Mouse (Mus musculus): ENCODE results near the gene Phkg2. TPM values are rescaled to one million over a fixed set of nuclear protein-coding genes. Genes with fewer than 3 reads are reported as not detected.
"Not testable (repeated sequence)": the region's sequence is repeated elsewhere in the genome, so short reads cannot be mapped to it uniquely, and the experiment has no call there.

The Phkg2 gene
- polyA plus RNA-seq, 1 experiment from 2014 or later: 54.0 TPM

- not testable (repeated sequence) for H3K4me2 ChIP-seq (replicated peaks; ENCODE audit: low read depth, low read length); H3K27ac ChIP-seq (ENCODE audit: low read depth, low read length); H3K9me3 ChIP-seq (ENCODE audit: control insufficient read depth, low read length); H3K4me1 ChIP-seq (replicated peaks; ENCODE audit: control insufficient read depth, insufficient read depth, low read length); ATAC-seq (ENCODE audit: low FRiP score); H3K9ac ChIP-seq (ENCODE audit: low read depth, low read length); H3K36me3 ChIP-seq (ENCODE audit: control insufficient read depth, insufficient read depth, low read length); DNase-seq (ENCODE audit: low spot score); H3K27me3 ChIP-seq (ENCODE audit: control insufficient read depth, insufficient read depth, low read length); H3K4me3 ChIP-seq (ENCODE audit: low read depth, low read length)
- 92% methylated on average over 6 of the region's 8 CpGs for WGBS
Measured at GRCm38 (mm10) chr7:127618402-127618801, 45.3 kb downstream of the Phkg2 start.

DNA sequence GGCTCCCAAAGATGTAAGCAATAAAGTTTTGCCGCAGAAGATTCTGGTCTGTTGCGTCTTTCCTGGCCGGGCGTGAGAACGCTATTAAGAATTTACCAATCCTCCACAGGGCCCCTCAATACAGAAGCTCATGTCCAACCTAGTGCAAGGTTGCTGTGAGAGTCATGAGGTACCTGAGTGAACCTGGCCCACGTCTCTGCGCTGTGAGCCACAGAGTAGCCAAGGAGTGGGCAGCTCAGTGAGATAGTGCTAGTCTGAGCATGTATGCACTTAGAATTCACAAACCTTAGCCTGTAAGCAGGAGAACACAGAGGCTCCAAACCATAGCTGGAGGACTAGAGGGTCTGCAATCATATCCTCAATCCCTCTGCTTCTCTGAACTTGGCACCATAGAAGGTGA is 52.9 kb downstream of the Phkg2 start:
- Histone ChIP-seq H3K9ac (ENCODE audit: low read depth, low read length) (no peak overlapping the region), H3K4me3 (ENCODE audit: low read depth, low read length) (no peak overlapping the region), H3K4me2 (replicated peaks; ENCODE audit: low read depth, low read length) (no peak overlapping the region), H3K4me1 (replicated peaks; ENCODE audit: control insufficient read depth, insufficient read depth, low read length) (no peaks in the 10 kb centered on the region), H3K27me3 (ENCODE audit: control insufficient read depth, insufficient read depth, low read length) (no peaks in the 10 kb centered on the region), H3K27ac (ENCODE audit: low read depth, low read length) (no peak overlapping the region), H3K9me3 (ENCODE audit: control insufficient read depth, low read length) (no peaks in the 10 kb centered on the region), H3K36me3 (ENCODE audit: control insufficient read depth, insufficient read depth, low read length) (no peaks in the 10 kb centered on the region)
- no peak for DNase-seq (ENCODE audit: low spot score)
- ATAC-seq (ENCODE audit: low FRiP score): no peak
- WGBS: 95% methylated on average over 7 of the region's 7 CpGs

DNA sequence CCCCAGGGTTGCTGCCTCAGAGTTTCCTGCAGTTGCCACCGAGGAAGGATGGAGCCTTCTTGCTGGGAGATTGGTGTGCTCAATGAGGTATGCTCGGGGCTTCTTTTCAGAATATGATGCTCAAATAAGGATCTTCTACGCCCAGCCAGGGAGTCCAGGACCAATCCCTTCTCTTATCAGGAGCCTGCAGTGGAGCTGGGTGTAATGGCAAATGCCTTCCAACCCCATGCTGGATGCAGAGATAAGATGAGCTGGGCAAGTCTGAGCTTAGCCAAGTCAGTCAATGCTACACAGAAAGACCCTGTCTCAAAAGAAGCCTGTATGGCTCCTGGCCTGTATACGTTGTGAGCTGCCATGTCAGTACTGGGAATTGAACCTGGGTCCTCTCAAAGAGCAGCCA is 53.3 kb downstream of the Phkg2 start:
- DNase-seq (ENCODE audit: low spot score) (no peak), ATAC-seq (ENCODE audit: low FRiP score) (no peak)
- H3K4me3 ChIP-seq (ENCODE audit: low read depth, low read length): no peak overlapping the region
- no peak overlapping the region for H3K27ac ChIP-seq (ENCODE audit: low read depth, low read length)
- no peaks in the 10 kb centered on the region for H3K4me1 ChIP-seq (replicated peaks; ENCODE audit: control insufficient read depth, insufficient read depth, low read length)
- H3K36me3 ChIP-seq (ENCODE audit: control insufficient read depth, insufficient read depth, low read length): no peaks in the 10 kb centered on the region
- 87% methylated on average over 4 of the region's 4 CpGs for WGBS
- H3K4me2 ChIP-seq (replicated peaks; ENCODE audit: low read depth, low read length): no peak overlapping the region
- no peaks in the 10 kb centered on the region for H3K9me3 ChIP-seq (ENCODE audit: control insufficient read depth, low read length)
- no peak overlapping the region for H3K9ac ChIP-seq (ENCODE audit: low read depth, low read length)
- no peaks in the 10 kb centered on the region for H3K27me3 ChIP-seq (ENCODE audit: control insufficient read depth, insufficient read depth, low read length)

DNA sequence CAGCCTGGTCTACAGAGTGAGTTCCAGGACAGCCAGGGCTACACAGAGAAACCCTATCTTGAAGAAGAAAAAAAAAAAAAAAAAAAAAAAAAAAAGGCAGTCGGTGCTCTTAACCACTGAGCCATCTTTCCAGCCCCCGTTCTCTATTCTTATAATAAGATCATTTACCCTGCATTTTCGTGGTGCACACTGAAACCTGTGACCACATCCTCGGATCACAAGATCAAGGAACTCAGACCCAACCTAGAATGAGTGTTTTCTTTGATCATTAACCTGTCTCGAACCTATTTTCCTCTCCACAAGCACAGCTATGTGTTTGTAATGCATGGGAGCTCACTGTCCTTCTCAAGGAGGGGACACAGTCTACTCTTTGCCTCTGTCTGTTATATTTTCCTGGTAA is 55.5 kb downstream of the Phkg2 start:
- H3K9me3 ChIP-seq (ENCODE audit: control insufficient read depth, low read length): no peaks in the 10 kb centered on the region
- ATAC-seq (ENCODE audit: low FRiP score) (no peak), DNase-seq (ENCODE audit: low spot score) (no peak)
- H3K36me3 ChIP-seq (ENCODE audit: control insufficient read depth, insufficient read depth, low read length): no peaks in the 10 kb centered on the region
- no peak overlapping the region for H3K9ac ChIP-seq (ENCODE audit: low read depth, low read length)
- WGBS: 88% methylated on average over 5 of the region's 5 CpGs
- no peaks in the 10 kb centered on the region for H3K27me3 ChIP-seq (ENCODE audit: control insufficient read depth, insufficient read depth, low read length)
- H3K27ac ChIP-seq (ENCODE audit: low read depth, low read length): no peak overlapping the region
- no peak overlapping the region for H3K4me2 ChIP-seq (replicated peaks; ENCODE audit: low read depth, low read length)
- H3K4me3 ChIP-seq (ENCODE audit: low read depth, low read length): no peak overlapping the region
- no peaks in the 10 kb centered on the region for H3K4me1 ChIP-seq (replicated peaks; ENCODE audit: control insufficient read depth, insufficient read depth, low read length)

DNA sequence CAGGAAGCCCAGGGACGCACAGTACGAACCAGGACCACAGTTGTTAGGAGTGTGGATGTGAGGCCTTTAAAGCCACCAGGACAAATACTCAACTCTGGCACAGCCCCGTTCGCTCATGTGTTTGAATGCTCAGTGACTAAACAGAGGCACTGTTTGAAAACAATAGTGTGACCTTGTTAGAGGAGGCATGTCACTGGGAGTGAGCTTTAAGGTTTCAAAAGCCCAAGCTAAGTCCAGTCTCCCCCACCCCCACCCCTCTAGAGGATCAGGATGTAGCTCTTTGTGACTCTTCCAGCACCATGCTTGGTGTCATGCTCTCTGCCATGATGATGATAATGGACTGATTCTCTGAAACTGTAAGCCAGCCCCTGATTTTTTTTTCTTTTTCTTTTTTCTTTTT is 58.3 kb downstream of the Phkg2 start:
- H3K27ac ChIP-seq (ENCODE audit: low read depth, low read length): no peak overlapping the region
- no peak overlapping the region for H3K4me2 ChIP-seq (replicated peaks; ENCODE audit: low read depth, low read length)
- WGBS: 61% methylated on average over 4 of the region's 4 CpGs
- no peaks in the 10 kb centered on the region for H3K4me1 ChIP-seq (replicated peaks; ENCODE audit: control insufficient read depth, insufficient read depth, low read length)
- H3K9me3 ChIP-seq (ENCODE audit: control insufficient read depth, low read length): no peaks in the 10 kb centered on the region
- ATAC-seq (ENCODE audit: low FRiP score): no peak
- DNase-seq (ENCODE audit: low spot score): no peak
- no peak overlapping the region for H3K4me3 ChIP-seq (ENCODE audit: low read depth, low read length)
- H3K9ac ChIP-seq (ENCODE audit: low read depth, low read length): no peak overlapping the region
- no peaks in the 10 kb centered on the region for H3K36me3 ChIP-seq (ENCODE audit: control insufficient read depth, insufficient read depth, low read length)
- no peaks in the 10 kb centered on the region for H3K27me3 ChIP-seq (ENCODE audit: control insufficient read depth, insufficient read depth, low read length)

Other genes with a start within 250 kb of the Phkg2 start
- gene Zfp768, start 227.8 kb upstream of the Phkg2 start, polyA plus RNA-seq (2014; fragmentation: Nextera tagmentation; extraction: Ambion mirVana): 5.1 and 5.7 TPM in 2 replicates
- 6.7 and 9.6 TPM in 2 replicates for gene Zfp747, start 197.3 kb upstream of the Phkg2 start, polyA plus RNA-seq (2014; fragmentation: Nextera tagmentation; extraction: Ambion mirVana)
- 5.4 and 6.2 TPM in 2 replicates for gene 9130019O22Rik, start 186.2 kb upstream of the Phkg2 start, polyA plus RNA-seq (2014; fragmentation: Nextera tagmentation; extraction: Ambion mirVana)
- 6.1 and 6.3 TPM in 2 replicates for gene E430018J23Rik, start 179.7 kb upstream of the Phkg2 start, polyA plus RNA-seq (2014; fragmentation: Nextera tagmentation; extraction: Ambion mirVana)
- gene Zfp764, start 166.5 kb upstream of the Phkg2 start, polyA plus RNA-seq (2014; fragmentation: Nextera tagmentation; extraction: Ambion mirVana): 6.9 and 8.1 TPM in 2 replicates
- gene Zfp688, start 151.3 kb upstream of the Phkg2 start, polyA plus RNA-seq (2014; fragmentation: Nextera tagmentation; extraction: Ambion mirVana): 29.8 and 33.6 TPM in 2 replicates
- gene Zfp689, start 124.2 kb upstream of the Phkg2 start, polyA plus RNA-seq (2014; fragmentation: Nextera tagmentation; extraction: Ambion mirVana): 12.8 and 13.5 TPM in 2 replicates
- 61.4 and 72.1 TPM in 2 replicates for gene Prr14, start 113.7 kb upstream of the Phkg2 start, polyA plus RNA-seq (2014; fragmentation: Nextera tagmentation; extraction: Ambion mirVana)
- gene Fbrs, start 94.1 kb upstream of the Phkg2 start, polyA plus RNA-seq (2014; fragmentation: Nextera tagmentation; extraction: Ambion mirVana): 10.5 and 15.1 TPM in 2 replicates
- 58.1 and 81.5 TPM in 2 replicates for gene Srcap, start 61.4 kb upstream of the Phkg2 start, polyA plus RNA-seq (2014; fragmentation: Nextera tagmentation; extraction: Ambion mirVana)
- gene Gm42715, start 53.8 kb upstream of the Phkg2 start, polyA plus RNA-seq (2014; fragmentation: Nextera tagmentation; extraction: Ambion mirVana): 20.0 and 26.0 TPM in 2 replicates
- 7.7 and 8.6 TPM in 2 replicates for gene Tmem265, start 11.9 kb upstream of the Phkg2 start, polyA plus RNA-seq (2014; fragmentation: Nextera tagmentation; extraction: Ambion mirVana)
- 11.9 and 16.4 TPM in 2 replicates for gene Ccdc189, start 15.3 kb downstream of the Phkg2 start, polyA plus RNA-seq (2014; fragmentation: Nextera tagmentation; extraction: Ambion mirVana)
- 31.4 and 33.6 TPM in 2 replicates for gene Rnf40, start 15.4 kb downstream of the Phkg2 start, polyA plus RNA-seq (2014; fragmentation: Nextera tagmentation; extraction: Ambion mirVana)
- gene Zfp629, start 42.5 kb downstream of the Phkg2 start, polyA plus RNA-seq (2014; fragmentation: Nextera tagmentation; extraction: Ambion mirVana): 28.0 and 31.0 TPM in 2 replicates
- gene Bcl7c, start 135.6 kb downstream of the Phkg2 start, polyA plus RNA-seq (2014; fragmentation: Nextera tagmentation; extraction: Ambion mirVana): 58.4 and 61.5 TPM in 2 replicates
- 6.8 and 9.2 TPM in 2 replicates for gene Ctf1, start 139.4 kb downstream of the Phkg2 start, polyA plus RNA-seq (2014; fragmentation: Nextera tagmentation; extraction: Ambion mirVana)
- gene Ctf2, start 158.8 kb downstream of the Phkg2 start, polyA plus RNA-seq (2014; fragmentation: Nextera tagmentation; extraction: Ambion mirVana): 0.15 and 0.22 TPM in 2 replicates
- 6.2 and 10.7 TPM in 2 replicates for gene Fbxl19, start 171.2 kb downstream of the Phkg2 start, polyA plus RNA-seq (2014; fragmentation: Nextera tagmentation; extraction: Ambion mirVana)
- gene Orai3, start 196.5 kb downstream of the Phkg2 start, polyA plus RNA-seq (2014; fragmentation: Nextera tagmentation; extraction: Ambion mirVana): 6.7 and 8.5 TPM in 2 replicates
- 21.3 and 22.4 TPM in 2 replicates for gene Setd1a, start 203.3 kb downstream of the Phkg2 start, polyA plus RNA-seq (2014; fragmentation: Nextera tagmentation; extraction: Ambion mirVana)
- gene Gm49388, start 212.3 kb downstream of the Phkg2 start, polyA plus RNA-seq (2014; fragmentation: Nextera tagmentation; extraction: Ambion mirVana): not detected in 2 replicates
- gene Hsd3b7, start 227.3 kb downstream of the Phkg2 start, polyA plus RNA-seq (2014; fragmentation: Nextera tagmentation; extraction: Ambion mirVana): 7.6 and 7.8 TPM in 2 replicates

All from hindbrain, embryonic 11.5 days (tissue).